Mouse (Mus musculus) thymus, adult 2 months (tissue): ENCODE results near the gene Uevld. TPM values are rescaled to one million over a fixed set of nuclear protein-coding genes. Genes with fewer than 3 reads are reported as not detected.

ENCODE experiments used
- DNase-seq: peaks from one replicate; pipeline ENCODE4 v3.0.0; 2021
- H3K27ac ChIP-seq: fragments of 200-500 bp; 2 replicates; pipeline ENCODE4 v1.5.1; 2012; ENCODE audit warnings: low read length, control low read depth; ENCODE audit not compliant: control insufficient read depth, insufficient read depth
- H3K27me3 ChIP-seq: fragments of 200-500 bp; 2 replicates; pipeline ENCODE4 v1.6.1; 2012; ENCODE audit warnings: mild to moderate bottlenecking, low read length, moderate library complexity, mixed read lengths; ENCODE audit not compliant: control insufficient read depth, insufficient read depth
- H3K36me3 ChIP-seq: fragments of 200-500 bp; 2 replicates; pipeline ENCODE4 v1.6.1; 2012; ENCODE audit warnings: mild to moderate bottlenecking, low read length, moderate library complexity; ENCODE audit not compliant: control insufficient read depth, insufficient read depth
- H3K4me1 ChIP-seq: fragments of 200-500 bp; replicated peaks from 2 replicates; pipeline ENCODE4 v1.6.1; 2012; ENCODE audit warnings: low read length; ENCODE audit not compliant: control insufficient read depth, insufficient read depth
- H3K4me3 ChIP-seq: fragments of 200-500 bp; 2 replicates; pipeline ENCODE4 v1.5.1; 2012; ENCODE audit warnings: mild to moderate bottlenecking, low read length, control low read depth, moderate library complexity; ENCODE audit not compliant: control insufficient read depth, insufficient read depth
- CTCF ChIP-seq: fragments of 200-500 bp; IDR thresholded peaks from 2 replicates; pipeline ENCODE4 v1.5.1; 2012; ENCODE audit warnings: mild to moderate bottlenecking, control low read depth, low read length, moderate library complexity, borderline replicate concordance; ENCODE audit not compliant: control insufficient read depth, poor library complexity, insufficient read depth; ENCODE audit errors: extremely low read depth
- POLR2A ChIP-seq: fragments of 200-500 bp; IDR thresholded peaks from 2 replicates; pipeline ENCODE4 v1.6.1; 2012; ENCODE audit warnings: mild to moderate bottlenecking, low read length, control low read depth, moderate library complexity; ENCODE audit not compliant: control insufficient read depth, poor library complexity, insufficient read depth; ENCODE audit errors: extremely low read depth
- WGBS: fragments of 180-500 bp; shearing (Covaris S2); methylation state at CpG from one replicate; pipeline ENCODE4 v1.1.7; 2018; 5-methylcytosine and 5-hydroxymethylcytosine counted together
- polyA plus RNA-seq: library from polyadenylated mRNA; depleted of rRNA; stranded (reverse); fragments of >200 nt; gene quantifications from 2 replicates; pipeline ENCODE4 v1.2.3, GENCODE M21; 2012

Uevld gene
- polyA plus RNA-seq, 1 experiment = 4.0 TPM

DNA sequence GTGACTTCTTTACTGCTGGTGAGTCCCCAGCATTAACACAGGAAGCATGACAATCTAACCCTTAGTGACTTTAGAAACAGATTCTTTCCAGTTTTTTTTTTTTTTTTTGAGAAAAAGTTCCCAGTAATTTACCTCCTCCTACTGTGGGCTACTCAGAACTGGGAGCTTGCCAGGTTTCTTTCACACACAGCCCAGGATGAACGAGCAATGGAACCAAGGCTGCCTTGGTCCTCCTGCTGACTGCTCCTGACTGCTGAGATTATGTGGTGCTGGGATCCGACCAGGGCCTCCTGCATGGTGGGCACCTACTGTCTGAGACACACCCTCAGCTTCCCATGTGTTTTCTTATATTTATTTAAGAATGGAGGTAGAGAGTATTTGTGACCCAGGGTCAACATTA lies 28.7 kb upstream of the Uevld start:
- H3K4me3 ChIP-seq = no peak overlapping the region
- 68% methylated on average over 2 of the region's 2 CpGs for WGBS
- H3K27ac ChIP-seq = no peak overlapping the region
- no peaks in the 10 kb centered on the region for H3K27me3 ChIP-seq
- H3K4me1 ChIP-seq = no peaks in the 10 kb centered on the region
- H3K36me3 ChIP-seq = peaks cover 7% of the 10 kb centered on the region; the same call in 1 of the 2 replicates
- no peak for TF ChIP-seq POLR2A
- TF ChIP-seq CTCF = no peak
- DNase-seq = no peak

DNA sequence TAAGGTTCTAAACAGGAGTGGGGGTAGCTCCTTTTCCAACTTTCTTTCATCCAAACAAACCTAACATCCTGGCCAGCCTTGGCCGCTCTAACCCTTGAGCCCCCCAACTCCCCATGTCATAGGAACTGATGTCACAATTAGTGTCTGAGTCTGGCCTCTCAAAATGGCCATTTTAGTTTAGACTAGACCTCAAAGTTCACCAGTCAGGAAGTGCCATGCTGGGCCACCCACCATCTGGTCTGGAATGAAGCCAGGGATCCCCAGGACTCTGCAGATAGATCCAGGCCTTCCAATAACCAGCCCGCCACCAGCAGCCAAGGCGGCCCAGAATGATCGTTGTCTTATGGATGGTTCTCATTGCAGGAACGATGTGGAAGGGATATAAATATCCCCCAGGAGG lies 28.3 kb upstream of the Uevld start:
- no peak overlapping the region for H3K4me3 ChIP-seq
- H3K27ac ChIP-seq = no peak overlapping the region
- no peak for DNase-seq
- no peaks in the 10 kb centered on the region for H3K4me1 ChIP-seq
- 79% methylated on average over 5 of the region's 5 CpGs for WGBS
- peaks cover 2% of the 10 kb centered on the region; the same call in 1 of the 2 replicates for H3K36me3 ChIP-seq
- TF ChIP-seq CTCF (no peak), POLR2A (no peak)
- H3K27me3 ChIP-seq = no peaks in the 10 kb centered on the region

DNA sequence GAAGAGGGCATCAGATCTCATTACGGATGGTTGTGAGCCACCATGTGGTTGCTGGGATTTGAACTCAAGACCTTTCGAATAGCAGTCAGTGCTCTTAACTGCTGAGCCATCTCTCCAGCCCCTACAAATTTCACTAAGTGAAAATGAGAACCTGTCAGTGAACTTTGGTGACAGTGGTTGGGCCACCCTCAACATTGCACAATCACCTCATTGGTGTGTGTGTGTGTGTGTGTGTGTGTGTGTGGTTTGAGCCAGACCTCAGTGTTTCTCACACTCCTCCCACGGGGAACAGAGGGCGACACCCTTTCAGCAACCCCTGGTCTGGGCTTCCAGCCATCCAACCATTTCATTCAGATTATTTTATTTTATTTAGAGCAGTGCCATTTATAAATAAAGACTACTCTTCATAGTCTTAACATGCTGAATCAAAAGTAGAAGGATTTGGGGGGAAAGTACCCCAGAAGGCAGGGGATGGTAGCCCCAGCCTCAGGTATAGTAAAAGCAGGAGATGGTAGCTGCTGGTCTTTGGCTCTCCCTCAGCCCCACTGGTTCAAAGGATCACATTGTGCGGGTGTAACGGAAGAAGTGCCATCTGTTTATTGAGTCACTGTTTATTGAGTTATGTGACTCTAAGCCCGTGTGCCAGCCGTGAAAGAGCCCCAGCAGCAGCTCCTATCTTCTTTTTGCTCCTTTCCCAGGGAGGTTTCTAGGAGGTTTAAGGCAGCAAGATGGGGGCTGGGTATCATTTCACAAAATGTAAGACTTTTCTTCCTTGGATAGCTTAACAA lies 27.6 kb upstream of the Uevld start:
- Histone ChIP-seq H3K27ac (no peak overlapping the region), H3K27me3 (no peaks in the 10 kb centered on the region), H3K4me1 (no peaks in the 10 kb centered on the region), H3K4me3 (no peak overlapping the region), H3K36me3 (no peaks in the 10 kb centered on the region)
- 82% methylated on average over 8 of the region's 8 CpGs for WGBS
- no peak for DNase-seq
- no peak for TF ChIP-seq CTCF
- no peak for TF ChIP-seq POLR2A

DNA sequence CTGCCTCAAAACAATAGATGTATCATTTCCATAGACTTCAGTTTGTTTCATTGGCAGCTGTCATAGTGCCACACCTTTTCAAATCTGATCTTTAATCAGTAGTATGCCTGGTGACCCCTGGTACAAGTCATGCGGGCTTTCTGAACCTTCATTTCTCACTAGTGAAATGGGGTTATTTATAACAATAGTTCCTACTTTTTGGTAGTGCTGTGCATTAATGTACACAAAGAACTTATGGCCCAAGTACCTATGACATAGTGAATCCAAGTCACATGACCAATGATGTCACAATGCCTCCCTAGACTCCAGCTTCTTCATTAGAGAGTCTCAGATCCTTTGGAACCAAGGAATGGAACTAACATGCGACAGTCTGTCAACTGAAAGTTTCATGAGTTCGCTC lies 25.0 kb upstream of the Uevld start, which contains the start of gene Gm9999:
Gm9999 (plus strand) TSS at position 301 of the 400 bp plus-strand sequence.
- TF ChIP-seq POLR2A = no peak
- no peak for TF ChIP-seq CTCF
- H3K27ac ChIP-seq = no peak within 1 kb of the TSS
- no peaks in the 10 kb centered on the region for H3K27me3 ChIP-seq
- DNase-seq = no peak
- H3K4me1 ChIP-seq = no peaks in the 10 kb centered on the region
- no peak within 1 kb of the TSS for H3K4me3 ChIP-seq
- H3K36me3 ChIP-seq = no peaks in the 10 kb centered on the region
- 97% methylated on average over 3 of the region's 3 CpGs for WGBS

DNA sequence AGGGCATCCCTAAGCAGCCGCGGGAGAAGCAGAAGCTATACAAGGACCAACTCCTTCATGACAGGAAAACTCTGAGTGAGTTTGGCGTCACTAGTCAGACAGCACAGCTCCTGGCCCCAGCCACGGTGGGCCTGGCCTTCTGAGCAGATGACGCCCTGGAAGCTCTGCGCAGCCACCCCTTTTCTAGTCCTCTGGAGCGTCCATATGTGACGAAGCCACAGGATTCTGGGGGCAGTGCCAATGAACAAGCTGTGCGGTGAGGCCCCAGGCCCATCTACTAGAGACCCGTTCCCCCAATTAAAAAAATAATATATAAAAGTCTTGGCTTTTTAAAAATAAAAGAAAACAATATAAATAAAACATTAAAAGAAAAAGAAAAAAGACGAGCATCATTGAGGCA lies 17.1 kb upstream of the Uevld start:
- TF ChIP-seq CTCF (no peak), POLR2A (no peak)
- no peak overlapping the region for H3K4me3 ChIP-seq
- no peak overlapping the region for H3K27ac ChIP-seq
- WGBS = 93% methylated on average over 11 of the region's 11 CpGs
- H3K27me3 ChIP-seq = no peaks in the 10 kb centered on the region
- no peaks in the 10 kb centered on the region for H3K36me3 ChIP-seq
- no peak for DNase-seq
- no peaks in the 10 kb centered on the region for H3K4me1 ChIP-seq

- H3K36me3 ChIP-seq = no peaks in the 10 kb centered on the region
- DNase-seq = no peak
- no peak for TF ChIP-seq CTCF
- TF ChIP-seq POLR2A = no peak
- H3K27ac ChIP-seq = no peak overlapping the region
- no peaks in the 10 kb centered on the region for H3K27me3 ChIP-seq
- 98% methylated on average over 4 of the region's 4 CpGs for WGBS
- H3K4me3 ChIP-seq = no peak overlapping the region
- no peaks in the 10 kb centered on the region for H3K4me1 ChIP-seq
These were observed 16.3 kb upstream of the Uevld start for GRCm38 (mm10) chr7:46974648-46975047.

DNA sequence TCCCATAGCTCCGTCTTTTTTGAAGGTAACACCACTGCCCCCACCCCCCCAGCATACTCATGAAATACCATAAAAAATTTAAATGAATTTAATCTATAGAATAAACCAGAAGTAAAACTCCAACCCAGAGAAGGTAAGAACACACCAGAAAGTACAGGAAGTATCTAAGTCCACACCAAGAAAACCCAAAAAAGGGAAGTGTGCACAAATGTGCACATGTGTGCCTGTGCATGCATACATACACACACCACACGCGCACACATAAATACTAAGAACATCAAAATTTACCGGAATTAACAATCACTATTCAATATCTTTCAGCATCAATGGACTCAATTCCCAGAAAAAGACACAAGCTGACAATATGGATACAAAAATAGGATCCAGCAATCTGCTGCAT lies 11.6 kb upstream of the Uevld start:
- H3K4me3 ChIP-seq = no peak overlapping the region
- H3K27me3 ChIP-seq = no peaks in the 10 kb centered on the region
- H3K36me3 ChIP-seq = no peaks in the 10 kb centered on the region
- no peaks in the 10 kb centered on the region for H3K4me1 ChIP-seq
- no peak for TF ChIP-seq POLR2A
- no peak for TF ChIP-seq CTCF
- 86% methylated on average over 4 of the region's 4 CpGs for WGBS
- DNase-seq = no peak
- no peak overlapping the region for H3K27ac ChIP-seq
